Mouse (Mus musculus): ENCODE measurements around the gene Plxnc1.

- TF ChIP-seq POLR2A (IDR thresholded peaks at IDR 0.05; ENCODE audit: borderline replicate concordance, extremely low read depth, insufficient read depth, insufficient read length, poor library complexity, severe bottlenecking) (no peak), CTCF (IDR thresholded peaks at IDR 0.05; ENCODE audit: borderline replicate concordance, extremely low read depth, insufficient read depth, insufficient read length) (no peak)
Observed at GRCm38 (mm10) chr10:94962005-94962404, 17.4 kb upstream of the Plxnc1 start.
